Mouse (Mus musculus) heart, embryonic 13.5 days (tissue): ENCODE measurements around the gene Ptprg. TPM values are rescaled to one million over a fixed set of nuclear protein-coding genes. Genes with fewer than 3 reads are reported as not detected.

Experiments used
- ATAC-seq: fragments of 200-750 bp; cut with Nextera tagmentation; 2 replicates; pipeline ENCODE4 v1.8.0; 2017; ENCODE audit warnings: moderate TSS enrichment; ENCODE audit not compliant: insufficient number of reproducible peaks, low FRiP score, low TSS enrichment; ENCODE audit errors: extremely low read depth
- H3K27ac ChIP-seq: fragments of 300-500 bp; sonication (generic); replicated peaks from 2 replicates; pipeline ENCODE4 v1.5.1; 2015; ENCODE audit warnings: moderate library complexity, mild to moderate bottlenecking, inconsistent platforms
- H3K27me3 ChIP-seq: fragments of 300-500 bp; sonication (generic); replicated peaks from 2 replicates; pipeline ENCODE4 v1.6.1; 2015; ENCODE audit warnings: mild to moderate bottlenecking, inconsistent platforms
- H3K36me3 ChIP-seq: fragments of 300-500 bp; sonication (generic); 2 replicates; pipeline ENCODE4 v1.6.1; 2015; ENCODE audit warnings: mild to moderate bottlenecking, inconsistent platforms
- H3K4me1 ChIP-seq: fragments of 300-500 bp; sonication (generic); 2 replicates; pipeline ENCODE4 v1.6.1; 2015; ENCODE audit warnings: inconsistent platforms
- H3K4me2 ChIP-seq: fragments of 300-500 bp; sonication (generic); 2 replicates; pipeline ENCODE4 v1.6.1; 2015; ENCODE audit warnings: inconsistent platforms, mild to moderate bottlenecking, moderate library complexity
- H3K4me3 ChIP-seq: fragments of 300-500 bp; sonication (generic); 2 replicates; pipeline ENCODE4 v1.5.1; 2015; ENCODE audit warnings: moderate library complexity, mild to moderate bottlenecking, inconsistent platforms
- H3K9ac ChIP-seq: fragments of 300-500 bp; sonication (generic); 2 replicates; pipeline ENCODE4 v1.6.1; 2015; ENCODE audit warnings: inconsistent platforms, mild to moderate bottlenecking, moderate library complexity
- H3K9me3 ChIP-seq: fragments of 300-500 bp; sonication (generic); 2 replicates; pipeline ENCODE4 v1.6.1; 2016; ENCODE audit warnings: inconsistent platforms
- WGBS: fragments of 180-500 bp; shearing (Covaris S2); methylation state at CpG from one replicate; pipeline ENCODE4 v1.1.7; 2015; ENCODE audit warnings: mixed read lengths; 5-methylcytosine and 5-hydroxymethylcytosine counted together
- polyA plus RNA-seq: library from polyadenylated mRNA; unstranded; fragments of >200 nt; fragmentation: Nextera tagmentation; extraction: Ambion mirVana; gene quantifications from 2 replicates; pipeline ENCODE4 v1.2.1, GENCODE M21; 2015

Gene Ptprg
- polyA plus RNA-seq, 1 experiment from 2014 or later: 18.3 TPM

GRCm38 (mm10) chr14:11984086-11984485, 430.8 kb downstream of the Ptprg start:
- no peaks in the 10 kb centered on the region for H3K27me3 ChIP-seq

GRCm38 (mm10) chr14:11988975-11989374, 435.6 kb downstream of the Ptprg start:
- H3K9me3 ChIP-seq: no peaks in the 10 kb centered on the region
- H3K9ac ChIP-seq: no peak overlapping the region
- peaks cover 4% of the 10 kb centered on the region for H3K4me1 ChIP-seq
- 73% methylated on average over 2 of the region's 2 CpGs for WGBS
- H3K27me3 ChIP-seq: no peaks in the 10 kb centered on the region
- H3K36me3 ChIP-seq: no peaks in the 10 kb centered on the region
- no peak overlapping the region for H3K4me2 ChIP-seq
- H3K4me3 ChIP-seq: no peak overlapping the region
- H3K27ac ChIP-seq: no peak overlapping the region
- no peak for ATAC-seq

More at GRCm38 (mm10) chr14:11984086-11984485, 430.8 kb downstream of the Ptprg start:
- Histone ChIP-seq H3K36me3 (no peaks in the 10 kb centered on the region), H3K4me2 (no peak overlapping the region), H3K4me1 (peaks cover 14% of the 10 kb centered on the region), H3K27ac (peak overlapping the region; percentile 29), H3K9ac (no peak overlapping the region), H3K4me3 (no peak overlapping the region), H3K9me3 (no peaks in the 10 kb centered on the region)
- 18% methylated on average over 3 of the region's 3 CpGs for WGBS
- ATAC-seq: no peak

GRCm38 (mm10) chr14:11991151-11991550, 437.8 kb downstream of the Ptprg start:
- no peak for ATAC-seq
- WGBS: 63% methylated on average over 2 of the region's 2 CpGs
- no peak overlapping the region for H3K9ac ChIP-seq
- no peaks in the 10 kb centered on the region for H3K9me3 ChIP-seq
- no peaks in the 10 kb centered on the region for H3K4me1 ChIP-seq
- no peak overlapping the region for H3K27ac ChIP-seq
- H3K4me3 ChIP-seq: no peak overlapping the region
- no peaks in the 10 kb centered on the region for H3K36me3 ChIP-seq
- H3K4me2 ChIP-seq: no peak overlapping the region
- H3K27me3 ChIP-seq: no peaks in the 10 kb centered on the region

- 72% methylated on average over 4 of the region's 4 CpGs for WGBS
- Histone ChIP-seq H3K36me3 (no peaks in the 10 kb centered on the region), H3K9ac (no peak overlapping the region), H3K9me3 (no peaks in the 10 kb centered on the region), H3K4me1 (no peaks in the 10 kb centered on the region), H3K4me2 (no peak overlapping the region), H3K27ac (no peak overlapping the region), H3K4me3 (no peak overlapping the region), H3K27me3 (no peaks in the 10 kb centered on the region)
- ATAC-seq: no peak
These were observed 438.8 kb downstream of the Ptprg start for GRCm38 (mm10) chr14:11992111-11992510.

- WGBS: 78% methylated on average over 6 of the region's 6 CpGs
- no peak overlapping the region for H3K9ac ChIP-seq
These were observed 439.2 kb downstream of the Ptprg start for GRCm38 (mm10) chr14:11992534-11992933.

GRCm38 (mm10) chr14:11997555-11997954, 444.2 kb downstream of the Ptprg start:
- no peaks in the 10 kb centered on the region for H3K36me3 ChIP-seq
- H3K4me2 ChIP-seq: no peak overlapping the region
- 77% methylated on average over 6 of the region's 6 CpGs for WGBS
- H3K27ac ChIP-seq: no peak overlapping the region
- no peak overlapping the region for H3K9ac ChIP-seq
- no peak overlapping the region for H3K4me3 ChIP-seq
- no peaks in the 10 kb centered on the region for H3K9me3 ChIP-seq
- H3K4me1 ChIP-seq: no peaks in the 10 kb centered on the region
- ATAC-seq: no peak
- H3K27me3 ChIP-seq: no peaks in the 10 kb centered on the region

More at GRCm38 (mm10) chr14:11992534-11992933, 439.2 kb downstream of the Ptprg start:
- Histone ChIP-seq H3K4me2 (no peak overlapping the region), H3K27me3 (no peaks in the 10 kb centered on the region), H3K36me3 (no peaks in the 10 kb centered on the region), H3K4me3 (no peak overlapping the region), H3K27ac (no peak overlapping the region), H3K4me1 (no peaks in the 10 kb centered on the region), H3K9me3 (no peaks in the 10 kb centered on the region)
- ATAC-seq: no peak

- Histone ChIP-seq H3K4me1 (no peaks in the 10 kb centered on the region), H3K9ac (no peak overlapping the region), H3K9me3 (no peaks in the 10 kb centered on the region), H3K4me3 (no peak overlapping the region), H3K36me3 (no peaks in the 10 kb centered on the region), H3K27ac (no peak overlapping the region), H3K4me2 (no peak overlapping the region), H3K27me3 (no peaks in the 10 kb centered on the region)
- ATAC-seq: no peak
- WGBS: 79% methylated on average over 4 of the region's 4 CpGs
These were observed 445.1 kb downstream of the Ptprg start for GRCm38 (mm10) chr14:11998464-11998863.

GRCm38 (mm10) chr14:12004061-12004460, 450.7 kb downstream of the Ptprg start:
- Histone ChIP-seq H3K4me2 (no peak overlapping the region), H3K9ac (no peak overlapping the region), H3K36me3 (no peaks in the 10 kb centered on the region), H3K27me3 (no peaks in the 10 kb centered on the region), H3K27ac (no peak overlapping the region), H3K4me1 (peaks cover 6% of the 10 kb centered on the region; the same call in 1 of the 2 replicates), H3K4me3 (no peak overlapping the region), H3K9me3 (no peaks in the 10 kb centered on the region)
- WGBS: 81% methylated on average over 4 of the region's 4 CpGs
- no peak for ATAC-seq

- 68% methylated on average over 5 of the region's 5 CpGs for WGBS
- no peak for ATAC-seq
- no peaks in the 10 kb centered on the region for H3K36me3 ChIP-seq
- no peak overlapping the region for H3K9ac ChIP-seq
- H3K4me3 ChIP-seq: no peak overlapping the region
- no peak overlapping the region for H3K4me2 ChIP-seq
- no peaks in the 10 kb centered on the region for H3K9me3 ChIP-seq
- no peaks in the 10 kb centered on the region for H3K27me3 ChIP-seq
- H3K27ac ChIP-seq: no peak overlapping the region
- H3K4me1 ChIP-seq: no peaks in the 10 kb centered on the region
These were observed 458.4 kb downstream of the Ptprg start for GRCm38 (mm10) chr14:12011766-12012165.

GRCm38 (mm10) chr14:12025812-12026728, 472.7 kb downstream of the Ptprg start:
- no peak overlapping the region for H3K4me2 ChIP-seq
- no peak overlapping the region for H3K4me3 ChIP-seq
- ATAC-seq: no peak
- WGBS: 90% methylated on average over 16 of the region's 16 CpGs
- no peak overlapping the region for H3K9ac ChIP-seq
- peaks cover 14% of the 10 kb centered on the region for H3K4me1 ChIP-seq
- H3K27ac ChIP-seq: no peak overlapping the region
- no peaks in the 10 kb centered on the region for H3K36me3 ChIP-seq
- H3K27me3 ChIP-seq: no peaks in the 10 kb centered on the region
- H3K9me3 ChIP-seq: no peaks in the 10 kb centered on the region

- Histone ChIP-seq H3K27ac (no peak overlapping the region), H3K9ac (peak overlapping the region; percentile 15), H3K27me3 (no peaks in the 10 kb centered on the region), H3K4me3 (no peak overlapping the region), H3K9me3 (no peaks in the 10 kb centered on the region), H3K36me3 (no peaks in the 10 kb centered on the region), H3K4me2 (peak overlapping the region; percentile 33), H3K4me1 (peaks cover 14% of the 10 kb centered on the region)
- 23% methylated on average over 8 of the region's 8 CpGs for WGBS
- peak; percentile 37; the same call in 1 of the 2 replicates for ATAC-seq
These were observed 473.9 kb downstream of the Ptprg start for GRCm38 (mm10) chr14:12027247-12027646.

GRCm38 (mm10) chr14:12029926-12030325, 476.6 kb downstream of the Ptprg start:
- Histone ChIP-seq H3K4me1 (peaks cover 14% of the 10 kb centered on the region), H3K36me3 (no peaks in the 10 kb centered on the region), H3K4me2 (no peak overlapping the region), H3K9me3 (no peaks in the 10 kb centered on the region), H3K4me3 (no peak overlapping the region), H3K27ac (no peak overlapping the region), H3K9ac (no peak overlapping the region), H3K27me3 (no peaks in the 10 kb centered on the region)
- no peak for ATAC-seq
- WGBS: 51% methylated on average over 2 of the region's 2 CpGs
